Mouse (Mus musculus) right cerebral cortex, adult 2 months (tissue): ENCODE measurements around the gene Nudc.
"Not testable (repeated sequence)": the region's sequence is repeated elsewhere in the genome, so short reads cannot be mapped to it uniquely, and the experiment has no call there.

Experiments
- DNase-seq, 2 experiments: peaks; one replicate each; pipeline ENCODE4 v3.0.0; 2021 to 2022; ENCODE audit warnings: low spot score in 2 of 2

The Nudc gene

GRCm38 (mm10) chr4:133536081-133536480 lies 9.7 kb downstream of the Nudc start:
- no peak for DNase-seq

GRCm38 (mm10) chr4:133532777-133533176 lies 13.0 kb downstream of the Nudc start:
- DNase-seq = no peak

GRCm38 (mm10) chr4:133527788-133528187 lies 18.0 kb downstream of the Nudc start:
- DNase-seq = no peak

GRCm38 (mm10) chr4:133521502-133521901 lies 24.3 kb downstream of the Nudc start:
- DNase-seq = no peak

- no peak for DNase-seq
Measured at GRCm38 (mm10) chr4:133519369-133519665, 26.5 kb downstream of the Nudc start.

- DNase-seq = no peak
Measured at GRCm38 (mm10) chr4:133518601-133519368, 27.0 kb downstream of the Nudc start, which contains the start of gene Kdf1. Gene Kdf1 (plus strand): TSS chr4:133518963.

GRCm38 (mm10) chr4:133512972-133513371 lies 32.8 kb downstream of the Nudc start:
- peak; percentile 86 to 88 for DNase-seq

GRCm38 (mm10) chr4:133512511-133512910 lies 33.3 kb downstream of the Nudc start:
- DNase-seq = not testable (repeated sequence)

GRCm38 (mm10) chr4:133511050-133511449 lies 34.7 kb downstream of the Nudc start:
- DNase-seq = no peak

GRCm38 (mm10) chr4:133508990-133509389 lies 36.8 kb downstream of the Nudc start:
- peak; percentile 55 to 60 for DNase-seq

- DNase-seq = no peak
Measured at GRCm38 (mm10) chr4:133506573-133506972, 39.2 kb downstream of the Nudc start.

- no peak for DNase-seq
Measured at GRCm38 (mm10) chr4:133504755-133505485, 40.9 kb downstream of the Nudc start.

- no peak for DNase-seq
Measured at GRCm38 (mm10) chr4:133504300-133504699, 41.5 kb downstream of the Nudc start.

- peak in 1 of 2 experiments; percentile 35 for DNase-seq
Measured at GRCm38 (mm10) chr4:133501514-133501913, 44.3 kb downstream of the Nudc start.

- DNase-seq = peak; percentile 84 to 87
Measured at GRCm38 (mm10) chr4:133498160-133498724, 47.6 kb downstream of the Nudc start, which contains the start of gene Trnp1. Gene Trnp1 (minus strand): TSS chr4:133498550.

GRCm38 (mm10) chr4:133497461-133498159 lies 48.2 kb downstream of the Nudc start:
- no peak for DNase-seq

- DNase-seq = no peak
Measured at GRCm38 (mm10) chr4:133496738-133497445, 48.9 kb downstream of the Nudc start.

GRCm38 (mm10) chr4:133495711-133496110 lies 50.1 kb downstream of the Nudc start:
- no peak for DNase-seq

- no peak for DNase-seq
Measured at GRCm38 (mm10) chr4:133494867-133495266, 50.9 kb downstream of the Nudc start.

- peak; percentile 85 to 88 for DNase-seq
Measured at GRCm38 (mm10) chr4:133494432-133494831, 51.4 kb downstream of the Nudc start.

GRCm38 (mm10) chr4:133493895-133494294 lies 51.9 kb downstream of the Nudc start:
- DNase-seq = no peak
